Mouse (Mus musculus) lung, embryonic 14.5 days (tissue): Measurements from ENCODE around the gene Zmynd8. TPM values are rescaled to one million over a fixed set of nuclear protein-coding genes. Genes with fewer than 3 reads are reported as not detected.

Experiments used
- ATAC-seq: fragments of 200-750 bp; cut with Nextera tagmentation; 2 replicates; pipeline ENCODE4 v1.8.0; 2017; ENCODE audit warnings: mild to moderate bottlenecking, moderate TSS enrichment, moderate library complexity; ENCODE audit not compliant: insufficient read depth
- DNase-seq: peaks from one replicate; pipeline ENCODE4 v3.0.0-alpha.2; 2015
- H3K27ac ChIP-seq: fragments of 300-500 bp; sonication (generic); 2 replicates; pipeline ENCODE4 v1.5.1; 2014; ENCODE audit warnings: low read depth, mild to moderate bottlenecking, moderate library complexity
- H3K27me3 ChIP-seq: fragments of 300-500 bp; sonication (generic); 2 replicates; pipeline ENCODE4 v1.6.1; 2014; ENCODE audit warnings: low read length, control low read depth; ENCODE audit not compliant: insufficient read depth
- H3K36me3 ChIP-seq: fragments of 300-500 bp; sonication (generic); 2 replicates; pipeline ENCODE4 v1.6.1; 2014; ENCODE audit warnings: control low read depth; ENCODE audit not compliant: insufficient read depth
- H3K4me1 ChIP-seq: fragments of 300-500 bp; sonication (generic); 2 replicates; pipeline ENCODE4 v1.6.1; 2014; ENCODE audit warnings: antibody characterized with exemption, control low read depth; ENCODE audit not compliant: insufficient read depth
- H3K4me2 ChIP-seq: fragments of 300-500 bp; sonication (generic); 2 replicates; pipeline ENCODE4 v1.6.1; 2014; ENCODE audit warnings: mild to moderate bottlenecking
- H3K4me3 ChIP-seq: fragments of 300-500 bp; sonication (generic); 2 replicates; pipeline ENCODE4 v1.5.1; 2014; ENCODE audit warnings: low read depth, low read length
- H3K9ac ChIP-seq: fragments of 300-500 bp; sonication (generic); 2 replicates; pipeline ENCODE4 v1.6.1; 2014
- H3K9me3 ChIP-seq: fragments of 300-500 bp; sonication (generic); 2 replicates; pipeline ENCODE4 v1.6.1; 2016; ENCODE audit warnings: low read depth, low read length, control low read depth
- CTCF ChIP-seq: IDR thresholded peaks from 2 replicates; pipeline ENCODE4 v1.5.1; 2016; ENCODE audit warnings: antibody characterized with exemption, low read depth
- WGBS: fragments of 180-500 bp; shearing (Covaris S2); extraction: QIAGEN DNeasy Blood & Tissue Kit; methylation state at CpG from one replicate; pipeline ENCODE4 v1.1.7; 2014; 5-methylcytosine and 5-hydroxymethylcytosine counted together
- polyA plus RNA-seq: library from polyadenylated mRNA; unstranded; fragments of >200 nt; fragmentation: Nextera tagmentation; extraction: Ambion mirVana; gene quantifications from 2 replicates; pipeline ENCODE4 v1.2.1, GENCODE M21; 2014

Gene Zmynd8
- polyA plus RNA-seq, 1 experiment from 2014 or later, result 40.5 TPM

DNA sequence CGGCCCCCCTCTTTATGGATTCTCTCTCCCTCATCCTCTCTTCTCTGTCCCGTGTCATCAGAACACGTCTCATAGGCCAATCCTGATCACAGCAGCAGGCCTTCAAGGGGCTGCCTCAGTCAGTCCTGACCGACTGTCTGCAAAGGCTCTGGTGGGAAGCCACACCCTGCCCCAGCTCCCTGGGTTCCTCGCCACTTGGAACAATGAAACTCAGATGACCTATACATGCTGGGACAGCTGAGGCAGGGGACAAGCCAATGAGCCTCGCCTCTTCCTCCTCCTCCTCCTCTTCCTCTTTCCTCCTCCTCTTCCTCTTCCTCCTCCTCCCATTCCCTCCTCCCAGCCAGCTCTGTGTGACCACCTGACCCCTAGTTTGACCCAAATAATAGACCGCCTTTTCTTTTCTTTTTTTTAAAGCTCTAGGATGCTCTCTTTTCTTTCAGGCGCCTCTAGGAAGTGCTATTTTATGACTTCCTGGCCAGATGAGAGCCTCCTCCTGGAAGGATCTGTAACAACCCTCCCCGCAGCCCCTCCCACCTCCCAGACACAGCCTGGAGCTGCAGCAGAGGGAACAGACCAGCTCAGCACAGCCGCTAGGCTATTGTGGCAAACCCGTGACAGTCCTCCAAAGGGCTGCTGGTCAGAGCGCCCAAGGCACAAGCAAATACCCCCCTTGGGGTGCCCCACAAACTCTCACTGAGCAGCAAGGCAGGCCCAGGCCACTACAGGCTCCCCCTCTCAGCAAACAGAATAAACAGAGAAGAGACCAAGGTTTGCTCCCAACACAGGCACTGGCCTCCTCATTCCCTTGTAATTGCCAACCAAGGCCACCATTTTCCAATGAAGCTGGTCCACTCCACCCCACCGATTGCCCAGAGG, 24.1 kb downstream of the Zmynd8 start:
- H3K4me3 ChIP-seq, result no peak overlapping the region
- peak; percentile 82 for ATAC-seq
- peaks cover 67% of the 10 kb centered on the region for H3K36me3 ChIP-seq
- H3K9me3 ChIP-seq, result no peaks in the 10 kb centered on the region
- peaks cover 46% of the 10 kb centered on the region for H3K4me1 ChIP-seq
- TF ChIP-seq CTCF, result peak; percentile 39
- H3K9ac ChIP-seq, result peak overlapping the region; percentile 49
- DNase-seq, result peak; percentile 84
- H3K4me2 ChIP-seq, result peak overlapping the region; percentile 39; the same call in 1 of the 2 replicates
- peak overlapping the region; percentile 91 for H3K27ac ChIP-seq
- WGBS, result 36% methylated on average over 13 of the region's 13 CpGs
- no peaks in the 10 kb centered on the region for H3K27me3 ChIP-seq

DNA sequence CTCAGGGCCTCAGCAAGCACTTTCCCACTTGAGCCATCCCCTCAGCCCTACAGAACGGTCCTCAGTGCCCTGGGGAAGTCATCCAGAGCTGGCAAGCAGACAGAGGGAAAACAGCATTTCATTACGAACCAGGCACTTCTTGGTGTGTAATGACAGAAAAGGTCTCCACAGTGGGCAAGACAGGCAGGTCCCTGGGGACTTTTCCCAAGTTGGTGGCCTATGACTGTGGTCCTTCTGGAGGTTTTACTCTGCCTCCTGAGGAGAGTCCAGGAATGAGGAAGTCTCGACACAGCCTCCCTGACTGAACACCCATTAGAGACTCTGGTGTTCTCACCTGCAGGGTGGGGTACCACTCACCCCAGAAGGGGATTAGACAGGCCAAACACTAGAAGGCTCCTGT, 25.0 kb downstream of the Zmynd8 start:
- Histone ChIP-seq H3K4me2 (no peak overlapping the region), H3K4me1 (peaks cover 40% of the 10 kb centered on the region), H3K36me3 (peaks cover 71% of the 10 kb centered on the region), H3K9ac (peak overlapping the region; percentile 13; the same call in 1 of the 2 replicates), H3K27ac (peak overlapping the region; percentile 91), H3K27me3 (no peaks in the 10 kb centered on the region), H3K4me3 (no peak overlapping the region), H3K9me3 (no peaks in the 10 kb centered on the region)
- no peak for TF ChIP-seq CTCF
- ATAC-seq (no peak), DNase-seq (no peak)
- 60% methylated on average over 3 of the region's 3 CpGs for WGBS

DNA sequence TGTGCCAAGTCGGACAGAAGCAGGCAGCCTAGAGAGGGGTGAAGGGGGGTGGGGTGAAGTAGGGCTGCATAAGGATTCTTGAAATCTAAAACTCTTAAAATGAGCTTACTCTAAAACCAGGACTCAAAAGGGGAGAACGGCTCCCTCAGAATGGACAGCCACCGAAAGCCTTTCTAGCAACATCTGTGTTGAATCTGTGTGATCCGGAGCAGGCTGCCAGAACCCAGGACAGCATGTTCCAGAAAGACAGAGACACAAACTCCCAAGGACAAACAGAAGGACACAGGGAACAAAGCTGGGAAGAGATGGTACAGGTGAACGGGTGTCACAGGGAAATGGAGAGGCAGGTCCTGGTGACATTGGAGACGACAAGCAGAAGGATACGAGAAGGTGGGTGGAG, 25.6 kb downstream of the Zmynd8 start:
- Histone ChIP-seq H3K4me2 (no peak overlapping the region), H3K27ac (peak overlapping the region; percentile 91), H3K4me3 (no peak overlapping the region), H3K27me3 (no peaks in the 10 kb centered on the region), H3K9ac (no peak overlapping the region), H3K36me3 (peaks cover 76% of the 10 kb centered on the region), H3K4me1 (peaks cover 43% of the 10 kb centered on the region), H3K9me3 (no peaks in the 10 kb centered on the region)
- WGBS, result 68% methylated on average over 7 of the region's 7 CpGs
- TF ChIP-seq CTCF, result no peak
- DNase-seq (no peak), ATAC-seq (no peak)

DNA sequence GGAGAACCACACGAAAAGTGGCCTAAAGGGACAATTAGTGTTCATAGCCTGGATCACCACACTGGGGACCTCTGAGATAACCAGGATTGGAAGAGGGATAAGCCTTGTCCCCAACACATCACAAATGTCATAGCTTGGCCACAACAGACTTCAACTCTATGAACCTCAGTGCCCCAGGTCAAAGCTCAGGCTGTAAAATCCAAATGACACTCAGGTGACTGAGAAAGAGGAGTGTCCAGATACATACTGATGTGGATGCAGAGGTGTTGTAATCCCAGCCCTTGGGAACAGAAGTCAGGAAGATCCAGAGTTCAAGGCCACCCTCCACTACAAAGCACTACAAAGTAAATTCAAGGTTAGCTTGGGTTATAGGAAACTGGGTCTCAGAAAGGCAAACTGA, 29.6 kb downstream of the Zmynd8 start:
- no peak overlapping the region for H3K4me2 ChIP-seq
- DNase-seq (no peak), ATAC-seq (no peak)
- 52% methylated on average over 1 of the region's 1 CpGs for WGBS
- H3K27ac ChIP-seq, result 0 out of 2 replicates have a peak overlapping the region, but pooled peaks have one; percentile 3
- H3K9me3 ChIP-seq, result no peaks in the 10 kb centered on the region
- peaks cover 17% of the 10 kb centered on the region for H3K4me1 ChIP-seq
- no peaks in the 10 kb centered on the region for H3K27me3 ChIP-seq
- peaks cover 51% of the 10 kb centered on the region for H3K36me3 ChIP-seq
- H3K4me3 ChIP-seq, result no peak overlapping the region
- no peak for TF ChIP-seq CTCF
- H3K9ac ChIP-seq, result no peak overlapping the region

DNA sequence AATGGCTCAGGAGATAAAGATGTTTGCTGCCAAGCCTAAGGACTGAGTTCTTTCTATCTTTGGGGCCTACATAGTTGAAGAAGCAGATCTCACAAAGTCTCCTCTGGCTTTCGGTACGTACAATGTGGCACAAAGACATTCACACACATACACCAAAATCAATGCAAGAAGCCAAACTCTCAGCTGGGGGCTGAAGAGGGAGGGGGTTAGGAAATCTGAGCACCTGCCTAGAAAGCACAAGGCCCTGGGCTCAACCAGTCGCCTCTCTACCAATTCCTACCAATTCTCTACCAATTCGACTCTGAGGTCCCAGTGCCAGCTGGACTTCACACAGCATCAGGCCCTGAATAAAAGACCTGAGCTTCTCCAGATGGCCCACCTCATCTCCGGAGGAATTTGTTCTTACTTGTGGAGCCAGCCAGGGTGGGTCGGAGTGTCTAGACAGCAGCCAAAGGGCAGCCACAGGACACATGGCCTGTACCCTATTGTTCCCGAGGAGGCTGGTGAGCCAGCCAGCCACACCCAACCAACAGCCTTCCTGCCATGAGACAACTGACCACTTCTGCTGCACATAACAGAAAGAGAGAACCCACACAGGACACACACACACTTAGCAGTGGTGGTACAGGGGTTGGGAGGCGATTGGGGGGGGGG, 30.2 kb downstream of the Zmynd8 start:
- ATAC-seq (no peak; the same call in 1 of the 2 replicates), DNase-seq (no peak)
- H3K4me2 ChIP-seq, result no peak overlapping the region
- TF ChIP-seq CTCF, result no peak
- H3K9ac ChIP-seq, result no peak overlapping the region
- peaks cover 17% of the 10 kb centered on the region for H3K4me1 ChIP-seq
- H3K9me3 ChIP-seq, result no peaks in the 10 kb centered on the region
- H3K4me3 ChIP-seq, result no peak overlapping the region
- no peaks in the 10 kb centered on the region for H3K27me3 ChIP-seq
- H3K27ac ChIP-seq, result peak overlapping the region; percentile 3; the same call in 1 of the 2 replicates
- WGBS, result 61% methylated on average over 8 of the region's 8 CpGs
- peaks cover 48% of the 10 kb centered on the region for H3K36me3 ChIP-seq

DNA sequence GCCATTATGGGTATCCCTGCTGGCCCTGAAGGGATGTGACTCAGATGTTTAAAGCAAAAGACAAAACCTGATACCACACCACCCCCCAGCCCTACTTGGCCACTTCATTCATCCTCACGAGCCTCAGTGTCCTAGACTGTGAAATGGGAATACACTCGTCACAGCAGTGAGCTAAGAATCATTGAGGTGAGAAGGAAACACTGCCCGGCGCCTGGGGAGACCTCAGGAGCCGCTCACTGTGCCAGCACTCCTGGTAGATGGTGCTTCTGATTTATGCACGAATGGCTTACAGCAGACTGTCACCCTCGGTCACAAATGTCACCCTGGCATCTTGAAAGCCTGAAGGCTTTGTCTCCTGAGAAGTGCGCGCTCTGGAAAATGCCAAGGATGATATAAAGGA, 31.3 kb downstream of the Zmynd8 start:
- Histone ChIP-seq H3K27me3 (no peaks in the 10 kb centered on the region), H3K9me3 (no peaks in the 10 kb centered on the region), H3K4me3 (no peak overlapping the region), H3K9ac (no peak overlapping the region), H3K4me2 (no peak overlapping the region), H3K27ac (peak overlapping the region; percentile 76; the same call in 1 of the 2 replicates), H3K4me1 (peaks cover 17% of the 10 kb centered on the region), H3K36me3 (peaks cover 42% of the 10 kb centered on the region)
- ATAC-seq (no peak), DNase-seq (no peak)
- no peak for TF ChIP-seq CTCF
- WGBS, result 78% methylated on average over 9 of the region's 9 CpGs

DNA sequence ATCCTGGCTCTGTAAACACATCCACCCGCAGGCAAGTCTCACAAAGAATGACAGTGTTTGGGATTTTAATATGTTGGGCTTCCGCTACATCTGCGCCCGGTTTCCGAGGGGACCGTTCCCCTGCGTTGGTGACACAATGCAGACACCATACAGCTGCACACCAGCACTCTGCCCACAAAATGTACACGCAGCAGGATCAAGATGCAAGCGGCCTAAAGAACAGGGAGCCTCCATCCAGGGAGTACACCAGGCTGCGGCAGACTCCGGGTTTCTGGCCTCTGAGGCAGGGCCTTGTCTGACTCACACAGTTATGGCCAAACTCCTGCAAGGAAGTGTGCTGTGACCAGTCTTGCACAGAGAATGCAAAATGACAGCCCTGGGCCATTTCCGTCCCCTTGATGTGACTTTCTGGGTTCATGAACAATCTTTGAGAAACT, 31.8 kb downstream of the Zmynd8 start:
- no peak overlapping the region for H3K4me2 ChIP-seq
- H3K4me3 ChIP-seq, result no peak overlapping the region
- H3K9ac ChIP-seq, result no peak overlapping the region
- no peaks in the 10 kb centered on the region for H3K9me3 ChIP-seq
- no peak for TF ChIP-seq CTCF
- 39% methylated on average over 12 of the region's 12 CpGs for WGBS
- peak; percentile 68 for DNase-seq
- peak; percentile 45; the same call in 1 of the 2 replicates for ATAC-seq
- H3K4me1 ChIP-seq, result peaks cover 17% of the 10 kb centered on the region
- no peaks in the 10 kb centered on the region for H3K27me3 ChIP-seq
- peaks cover 43% of the 10 kb centered on the region for H3K36me3 ChIP-seq
- H3K27ac ChIP-seq, result peak overlapping the region; percentile 76
